Mouse (Mus musculus) stomach, postnatal 0 days (tissue): ENCODE results near the gene Uhrf1.

ENCODE experiments used
- CTCF ChIP-seq: IDR thresholded peaks from 2 replicates; pipeline ENCODE4 v1.5.1; 2016; ENCODE audit warnings: antibody characterized with exemption, low read depth, mild to moderate bottlenecking, moderate library complexity
- EP300 ChIP-seq: optimal IDR thresholded peaks from 2 replicates; pipeline ENCODE3; 2016; ENCODE audit warnings: antibody characterized with exemption

DNA sequence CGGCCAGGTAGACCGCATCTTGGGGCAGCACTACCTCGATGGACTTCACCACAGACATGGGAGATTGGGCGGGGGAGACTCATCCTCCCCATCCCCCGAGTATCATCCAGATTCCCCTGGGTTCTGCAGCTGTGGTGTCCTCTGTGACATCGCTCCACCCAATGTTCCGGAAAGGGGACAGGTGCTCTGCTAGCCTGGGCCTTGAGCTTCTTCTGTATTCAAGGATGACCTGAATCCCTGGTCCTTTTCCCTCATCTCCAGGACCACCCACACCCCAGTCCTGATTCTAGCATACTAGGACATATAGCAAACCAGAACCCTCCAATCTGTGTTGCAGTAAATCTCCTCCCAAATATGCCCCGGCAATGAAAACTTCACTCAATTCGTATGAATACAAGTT is 2.9 kb upstream of the Uhrf1 start, which contains the start of gene Arrdc5:
- TF ChIP-seq CTCF (no peak), EP300 (no peak)
